Mouse (Mus musculus): ENCODE results near the gene Gng13. TPM values are rescaled to one million over a fixed set of nuclear protein-coding genes. Genes with fewer than 3 reads are reported as not detected.

Gene Gng13
- total and polyA plus RNA-seq, 2 experiments from 2014 or later = 21.0 to 42.2 TPM

GRCm38 (mm10) chr17:25757691-25758090 is 40.7 kb downstream of the Gng13 start:
- no peak for DNase-seq (ENCODE audit: low spot score)
- Histone ChIP-seq H3K4me3 (ENCODE audit: low read depth, low read length) (no peak overlapping the region), H3K27me3 (ENCODE audit: insufficient read depth, low read length) (no peaks in the 10 kb centered on the region), H3K36me3 (ENCODE audit: insufficient read depth, low read length) (no peaks in the 10 kb centered on the region), H3K9me3 (ENCODE audit: low read length) (no peaks in the 10 kb centered on the region), H3K9ac (replicated peaks; ENCODE audit: low read length, poor library complexity, severe bottlenecking) (no peak overlapping the region), H3K27ac (ENCODE audit: low read depth, low read length) (no peak overlapping the region), H3K4me2 (ENCODE audit: low read depth, low read length, poor library complexity, severe bottlenecking) (no peak overlapping the region), H3K4me1 (ENCODE audit: insufficient read depth, low read length) (no peaks in the 10 kb centered on the region)
- no peak for TF ChIP-seq CTCF (IDR thresholded peaks at IDR 0.05)
- ATAC-seq (ENCODE audit: low FRiP score) = no peak
- 73% methylated on average over 3 of the region's 3 CpGs for WGBS

GRCm38 (mm10) chr17:25760148-25760547 is 43.2 kb downstream of the Gng13 start:
- DNase-seq (ENCODE audit: low spot score) (no peak), ATAC-seq (ENCODE audit: low FRiP score) (no peak)
- no peak for TF ChIP-seq CTCF (IDR thresholded peaks at IDR 0.05)
- 70% methylated on average over 8 of the region's 8 CpGs for WGBS
- H3K9ac ChIP-seq (replicated peaks; ENCODE audit: low read length, poor library complexity, severe bottlenecking) = no peak overlapping the region
- no peaks in the 10 kb centered on the region for H3K36me3 ChIP-seq (ENCODE audit: insufficient read depth, low read length)
- no peak overlapping the region for H3K27ac ChIP-seq (ENCODE audit: low read depth, low read length)
- H3K4me2 ChIP-seq (ENCODE audit: low read depth, low read length, poor library complexity, severe bottlenecking) = no peak overlapping the region
- no peaks in the 10 kb centered on the region for H3K27me3 ChIP-seq (ENCODE audit: insufficient read depth, low read length)
- no peaks in the 10 kb centered on the region for H3K9me3 ChIP-seq (ENCODE audit: low read length)
- H3K4me3 ChIP-seq (ENCODE audit: low read depth, low read length) = no peak overlapping the region
- no peaks in the 10 kb centered on the region for H3K4me1 ChIP-seq (ENCODE audit: insufficient read depth, low read length)

- H3K4me1 ChIP-seq (ENCODE audit: insufficient read depth, low read length) = no peaks in the 10 kb centered on the region
- WGBS = 20% methylated on average over 4 of the region's 4 CpGs
- TF ChIP-seq CTCF (IDR thresholded peaks at IDR 0.05) = no peak
- H3K4me2 ChIP-seq (ENCODE audit: low read depth, low read length, poor library complexity, severe bottlenecking) = no peak overlapping the region
- H3K4me3 ChIP-seq (ENCODE audit: low read depth, low read length) = no peak overlapping the region
- H3K27ac ChIP-seq (ENCODE audit: low read depth, low read length) = no peak overlapping the region
- no peak overlapping the region for H3K9ac ChIP-seq (replicated peaks; ENCODE audit: low read length, poor library complexity, severe bottlenecking)
- H3K9me3 ChIP-seq (ENCODE audit: low read length) = no peaks in the 10 kb centered on the region
- DNase-seq (ENCODE audit: low spot score) (no peak), ATAC-seq (ENCODE audit: low FRiP score) (no peak)
- no peaks in the 10 kb centered on the region for H3K27me3 ChIP-seq (ENCODE audit: insufficient read depth, low read length)
- no peaks in the 10 kb centered on the region for H3K36me3 ChIP-seq (ENCODE audit: insufficient read depth, low read length)
Observed at GRCm38 (mm10) chr17:25761561-25761970, 44.6 kb downstream of the Gng13 start.

- H3K4me2 ChIP-seq (ENCODE audit: low read depth, low read length, poor library complexity, severe bottlenecking) = no peak overlapping the region
- no peaks in the 10 kb centered on the region for H3K27me3 ChIP-seq (ENCODE audit: insufficient read depth, low read length)
- no peaks in the 10 kb centered on the region for H3K4me1 ChIP-seq (ENCODE audit: insufficient read depth, low read length)
- H3K9me3 ChIP-seq (ENCODE audit: low read length) = no peaks in the 10 kb centered on the region
- no peak for ATAC-seq (ENCODE audit: low FRiP score)
- no peak overlapping the region for H3K4me3 ChIP-seq (ENCODE audit: low read depth, low read length)
- no peak overlapping the region for H3K27ac ChIP-seq (ENCODE audit: low read depth, low read length)
- no peak for DNase-seq (ENCODE audit: low spot score)
- TF ChIP-seq CTCF (IDR thresholded peaks at IDR 0.05) = no peak
- 24% methylated on average over 3 of the region's 3 CpGs for WGBS
- no peaks in the 10 kb centered on the region for H3K36me3 ChIP-seq (ENCODE audit: insufficient read depth, low read length)
- H3K9ac ChIP-seq (replicated peaks; ENCODE audit: low read length, poor library complexity, severe bottlenecking) = no peak overlapping the region
Observed at GRCm38 (mm10) chr17:25762591-25762990, 45.6 kb downstream of the Gng13 start.

- H3K4me3 ChIP-seq (ENCODE audit: low read depth, low read length) = no peak overlapping the region
- no peak overlapping the region for H3K4me2 ChIP-seq (ENCODE audit: low read depth, low read length, poor library complexity, severe bottlenecking)
- peak; percentile 21 for DNase-seq (ENCODE audit: low spot score)
Observed at GRCm38 (mm10) chr17:25765886-25766285, 48.9 kb downstream of the Gng13 start.

More at GRCm38 (mm10) chr17:25765886-25766285, 48.9 kb downstream of the Gng13 start:
- no peaks in the 10 kb centered on the region for H3K27me3 ChIP-seq (ENCODE audit: insufficient read depth, low read length)
- H3K36me3 ChIP-seq (ENCODE audit: insufficient read depth, low read length) = no peaks in the 10 kb centered on the region
- 55% methylated on average over 5 of the region's 5 CpGs for WGBS
- H3K27ac ChIP-seq (ENCODE audit: low read depth, low read length) = no peak overlapping the region
- H3K9ac ChIP-seq (replicated peaks; ENCODE audit: low read length, poor library complexity, severe bottlenecking) = no peak overlapping the region
- no peaks in the 10 kb centered on the region for H3K9me3 ChIP-seq (ENCODE audit: low read length)
- no peak for ATAC-seq (ENCODE audit: low FRiP score)
- H3K4me1 ChIP-seq (ENCODE audit: insufficient read depth, low read length) = no peaks in the 10 kb centered on the region
- no peak for TF ChIP-seq CTCF (IDR thresholded peaks at IDR 0.05)

Small RNA genes within 50 kb of the gene (microRNA-seq; reads per million reads assigned to microRNA genes)
- gene Gm25083 (ENCODE audit: borderline number of aligned reads) = not detected

Other genes with a start within 250 kb of the Gng13 start
- 1.9 and 2.0 TPM in 2 replicates for gene Sstr5, start 219.9 kb upstream of the Gng13 start, total RNA-seq (2014; rRNA removed)
- 1.7 and 2.4 TPM in 2 replicates for gene Sstr5, start 219.9 kb upstream of the Gng13 start, polyA plus RNA-seq (2015; fragmentation: Nextera tagmentation; extraction: Ambion mirVana)
- 21.5 and 31.0 TPM in 2 replicates for gene Sox8, start 146.5 kb upstream of the Gng13 start, total RNA-seq (2014; rRNA removed)
- 16.3 and 19.9 TPM in 2 replicates for gene Sox8, start 146.5 kb upstream of the Gng13 start, polyA plus RNA-seq (2015; fragmentation: Nextera tagmentation; extraction: Ambion mirVana)
- 27.3 and 27.6 TPM in 2 replicates for gene Lmf1, start 138.1 kb upstream of the Gng13 start, total RNA-seq (2014; rRNA removed)
- gene Lmf1, start 138.1 kb upstream of the Gng13 start, polyA plus RNA-seq (2015; fragmentation: Nextera tagmentation; extraction: Ambion mirVana) = 19.8 and 23.0 TPM in 2 replicates
- 3.4 and 5.8 TPM in 2 replicates for gene Chtf18, start 10.2 kb downstream of the Gng13 start, total RNA-seq (2014; rRNA removed)
- 2.2 and 2.5 TPM in 2 replicates for gene Chtf18, start 10.2 kb downstream of the Gng13 start, polyA plus RNA-seq (2015; fragmentation: Nextera tagmentation; extraction: Ambion mirVana)
- 8.0 and 10.5 TPM in 2 replicates for gene Rpusd1, start 10.5 kb downstream of the Gng13 start, total RNA-seq (2014; rRNA removed)
- 26.7 and 33.3 TPM in 2 replicates for gene Rpusd1, start 10.5 kb downstream of the Gng13 start, polyA plus RNA-seq (2015; fragmentation: Nextera tagmentation; extraction: Ambion mirVana)
- not detected in 2 replicates for gene Mslnl, start 18.9 kb downstream of the Gng13 start, total RNA-seq (2014; rRNA removed)
- not detected in 2 replicates for gene Mslnl, start 18.9 kb downstream of the Gng13 start, polyA plus RNA-seq (2015; fragmentation: Nextera tagmentation; extraction: Ambion mirVana)
- 0.52 and 1.6 TPM in 2 replicates for gene Msln, start 37.2 kb downstream of the Gng13 start, total RNA-seq (2014; rRNA removed)
- 2.2 and 3.6 TPM in 2 replicates for gene Msln, start 37.2 kb downstream of the Gng13 start, polyA plus RNA-seq (2015; fragmentation: Nextera tagmentation; extraction: Ambion mirVana)
- 25.2 and 27.3 TPM in 2 replicates for gene Narfl, start 56.6 kb downstream of the Gng13 start, total RNA-seq (2014; rRNA removed)
- 25.1 and 27.2 TPM in 2 replicates for gene Narfl, start 56.6 kb downstream of the Gng13 start, polyA plus RNA-seq (2015; fragmentation: Nextera tagmentation; extraction: Ambion mirVana)
- gene Haghl, start 68.5 kb downstream of the Gng13 start, total RNA-seq (2014; rRNA removed) = 149 and 156 TPM in 2 replicates
- gene Haghl, start 68.5 kb downstream of the Gng13 start, polyA plus RNA-seq (2015; fragmentation: Nextera tagmentation; extraction: Ambion mirVana) = 206 and 228 TPM in 2 replicates
- 0.44 TPM in 1 of 2 replicates, not detected in the other for gene Ccdc78, start 69.4 kb downstream of the Gng13 start, total RNA-seq (2014; rRNA removed)
- 0.39 and 0.65 TPM in 2 replicates for gene Ccdc78, start 69.4 kb downstream of the Gng13 start, polyA plus RNA-seq (2015; fragmentation: Nextera tagmentation; extraction: Ambion mirVana)
- gene Fam173a, start 75.7 kb downstream of the Gng13 start, total RNA-seq (2014; rRNA removed) = 65.8 and 74.2 TPM in 2 replicates
- 106 and 116 TPM in 2 replicates for gene Fam173a, start 75.7 kb downstream of the Gng13 start, polyA plus RNA-seq (2015; fragmentation: Nextera tagmentation; extraction: Ambion mirVana)
- not detected in 2 replicates for gene AC134908.4, start 78.5 kb downstream of the Gng13 start, total RNA-seq (2014; rRNA removed)
- gene AC134908.4, start 78.5 kb downstream of the Gng13 start, polyA plus RNA-seq (2015; fragmentation: Nextera tagmentation; extraction: Ambion mirVana) = 0.89 TPM in 1 of 2 replicates, not detected in the other
- 155 and 236 TPM in 2 replicates for gene Metrn, start 80.0 kb downstream of the Gng13 start, total RNA-seq (2014; rRNA removed)
- gene Metrn, start 80.0 kb downstream of the Gng13 start, polyA plus RNA-seq (2015; fragmentation: Nextera tagmentation; extraction: Ambion mirVana) = 50.0 and 54.3 TPM in 2 replicates
- gene Fbxl16, start 91.9 kb downstream of the Gng13 start, total RNA-seq (2014; rRNA removed) = 140 and 154 TPM in 2 replicates
- 43.1 and 51.7 TPM in 2 replicates for gene Fbxl16, start 91.9 kb downstream of the Gng13 start, polyA plus RNA-seq (2015; fragmentation: Nextera tagmentation; extraction: Ambion mirVana)
- 33.4 and 37.6 TPM in 2 replicates for gene Wdr24, start 106.5 kb downstream of the Gng13 start, total RNA-seq (2014; rRNA removed)
- 24.7 and 27.3 TPM in 2 replicates for gene Wdr24, start 106.5 kb downstream of the Gng13 start, polyA plus RNA-seq (2015; fragmentation: Nextera tagmentation; extraction: Ambion mirVana)
- gene Jmjd8, start 111.7 kb downstream of the Gng13 start, total RNA-seq (2014; rRNA removed) = 39.1 and 46.2 TPM in 2 replicates
- 43.8 and 45.9 TPM in 2 replicates for gene Jmjd8, start 111.7 kb downstream of the Gng13 start, polyA plus RNA-seq (2015; fragmentation: Nextera tagmentation; extraction: Ambion mirVana)
- 237 and 248 TPM in 2 replicates for gene Stub1, start 116.2 kb downstream of the Gng13 start, total RNA-seq (2014; rRNA removed)
- gene Stub1, start 116.2 kb downstream of the Gng13 start, polyA plus RNA-seq (2015; fragmentation: Nextera tagmentation; extraction: Ambion mirVana) = 374 and 397 TPM in 2 replicates
- gene Rhbdl1, start 120.1 kb downstream of the Gng13 start, total RNA-seq (2014; rRNA removed) = 95.2 and 168 TPM in 2 replicates
- gene Rhbdl1, start 120.1 kb downstream of the Gng13 start, polyA plus RNA-seq (2015; fragmentation: Nextera tagmentation; extraction: Ambion mirVana) = 97.0 and 110 TPM in 2 replicates
- gene Gm20683, start 124.6 kb downstream of the Gng13 start, total RNA-seq (2014; rRNA removed) = 25.8 and 34.3 TPM in 2 replicates
- 11.9 and 14.2 TPM in 2 replicates for gene Gm20683, start 124.6 kb downstream of the Gng13 start, polyA plus RNA-seq (2015; fragmentation: Nextera tagmentation; extraction: Ambion mirVana)
- 49.2 and 70.1 TPM in 2 replicates for gene Rhot2, start 127.7 kb downstream of the Gng13 start, total RNA-seq (2014; rRNA removed)
- gene Rhot2, start 127.7 kb downstream of the Gng13 start, polyA plus RNA-seq (2015; fragmentation: Nextera tagmentation; extraction: Ambion mirVana) = 15.4 and 16.2 TPM in 2 replicates
- 36.2 and 44.3 TPM in 2 replicates for gene Wdr90, start 144.3 kb downstream of the Gng13 start, total RNA-seq (2014; rRNA removed)
- 14.2 and 15.0 TPM in 2 replicates for gene Wdr90, start 144.3 kb downstream of the Gng13 start, polyA plus RNA-seq (2015; fragmentation: Nextera tagmentation; extraction: Ambion mirVana)
- gene Mcrip2, start 151.6 kb downstream of the Gng13 start, total RNA-seq (2014; rRNA removed) = 14.6 and 29.9 TPM in 2 replicates
- 39.5 and 45.5 TPM in 2 replicates for gene Mcrip2, start 151.6 kb downstream of the Gng13 start, polyA plus RNA-seq (2015; fragmentation: Nextera tagmentation; extraction: Ambion mirVana)
- 53.8 and 64.8 TPM in 2 replicates for gene Mettl26, start 157.9 kb downstream of the Gng13 start, total RNA-seq (2014; rRNA removed)
- gene Mettl26, start 157.9 kb downstream of the Gng13 start, polyA plus RNA-seq (2015; fragmentation: Nextera tagmentation; extraction: Ambion mirVana) = 67.3 and 74.0 TPM in 2 replicates
- 0.77 and 1.7 TPM in 2 replicates for gene Wfikkn1, start 163.7 kb downstream of the Gng13 start, total RNA-seq (2014; rRNA removed)
- gene Wfikkn1, start 163.7 kb downstream of the Gng13 start, polyA plus RNA-seq (2015; fragmentation: Nextera tagmentation; extraction: Ambion mirVana) = 0.42 and 0.56 TPM in 2 replicates
- 42.1 and 43.0 TPM in 2 replicates for gene Rab40c, start 202.6 kb downstream of the Gng13 start, total RNA-seq (2014; rRNA removed)
- gene Rab40c, start 202.6 kb downstream of the Gng13 start, polyA plus RNA-seq (2015; fragmentation: Nextera tagmentation; extraction: Ambion mirVana) = 36.2 and 38.9 TPM in 2 replicates
- 73.6 and 111 TPM in 2 replicates for gene Pigq, start 227.8 kb downstream of the Gng13 start, total RNA-seq (2014; rRNA removed)
- 75.4 and 79.7 TPM in 2 replicates for gene Pigq, start 227.8 kb downstream of the Gng13 start, polyA plus RNA-seq (2015; fragmentation: Nextera tagmentation; extraction: Ambion mirVana)
- gene Nhlrc4, start 227.8 kb downstream of the Gng13 start, total RNA-seq (2014; rRNA removed) = 0.47 and 0.60 TPM in 2 replicates
- 0.35 and 0.91 TPM in 2 replicates for gene Nhlrc4, start 227.8 kb downstream of the Gng13 start, polyA plus RNA-seq (2015; fragmentation: Nextera tagmentation; extraction: Ambion mirVana)
- 2.9 and 4.1 TPM in 2 replicates for gene A930017K11Rik, start 235.4 kb downstream of the Gng13 start, total RNA-seq (2014; rRNA removed)
- 3.2 and 3.7 TPM in 2 replicates for gene A930017K11Rik, start 235.4 kb downstream of the Gng13 start, polyA plus RNA-seq (2015; fragmentation: Nextera tagmentation; extraction: Ambion mirVana)

Measured in midbrain, postnatal 0 days (tissue).